Mouse (Mus musculus): ENCODE results near the gene Phactr2. TPM values are rescaled to one million over a fixed set of nuclear protein-coding genes. Genes with fewer than 3 reads are reported as not detected.
A peak's percentile ranks its signal among the peaks of the same experiment; 100 is the strongest.
"Not testable (repeated sequence)": the region's sequence is repeated elsewhere in the genome, so short reads cannot be mapped to it uniquely, and the experiment has no call there.

The Phactr2 gene
- polyA plus RNA-seq, 1 experiment from 2014 or later = 18.8 TPM

GRCm38 (mm10) chr10:13209930-13210637 is 264.1 kb downstream of the Phactr2 start:
- no peaks in the 10 kb centered on the region for H3K36me3 ChIP-seq (ENCODE audit: control insufficient read depth, insufficient read depth, low read length)
- WGBS = 71% methylated on average over 8 of the region's 8 CpGs
- no peak overlapping the region for H3K9ac ChIP-seq (ENCODE audit: low read length)
- H3K27me3 ChIP-seq (ENCODE audit: control insufficient read depth, insufficient read depth, low read length) = no peaks in the 10 kb centered on the region
- DNase-seq (ENCODE audit: low spot score) (no peak), ATAC-seq (ENCODE audit: insufficient read depth, low FRiP score, low TSS enrichment) (no peak)
- no peaks in the 10 kb centered on the region for H3K4me1 ChIP-seq (ENCODE audit: control insufficient read depth, insufficient read depth, low read length)
- no peak overlapping the region for H3K4me3 ChIP-seq (ENCODE audit: low read depth, low read length)
- H3K4me2 ChIP-seq (ENCODE audit: low read depth) = no peak overlapping the region
- H3K27ac ChIP-seq (ENCODE audit: low read depth, low read length) = no peak overlapping the region
- H3K9me3 ChIP-seq (ENCODE audit: control insufficient read depth, low read length) = no peaks in the 10 kb centered on the region

GRCm38 (mm10) chr10:13209506-13209905 is 264.7 kb downstream of the Phactr2 start:
- 67% methylated on average over 3 of the region's 3 CpGs for WGBS
- H3K4me3 ChIP-seq (ENCODE audit: low read depth, low read length) = no peak overlapping the region
- H3K9ac ChIP-seq (ENCODE audit: low read length) = no peak overlapping the region
- no peaks in the 10 kb centered on the region for H3K27me3 ChIP-seq (ENCODE audit: control insufficient read depth, insufficient read depth, low read length)
- ATAC-seq (ENCODE audit: insufficient read depth, low FRiP score, low TSS enrichment) (no peak), DNase-seq (ENCODE audit: low spot score) (no peak)
- H3K9me3 ChIP-seq (ENCODE audit: control insufficient read depth, low read length) = no peaks in the 10 kb centered on the region
- H3K27ac ChIP-seq (ENCODE audit: low read depth, low read length) = no peak overlapping the region
- H3K4me2 ChIP-seq (ENCODE audit: low read depth) = no peak overlapping the region
- no peaks in the 10 kb centered on the region for H3K4me1 ChIP-seq (ENCODE audit: control insufficient read depth, insufficient read depth, low read length)
- H3K36me3 ChIP-seq (ENCODE audit: control insufficient read depth, insufficient read depth, low read length) = no peaks in the 10 kb centered on the region

GRCm38 (mm10) chr10:13209061-13209460 is 265.2 kb downstream of the Phactr2 start:
- no peak overlapping the region for H3K27ac ChIP-seq (ENCODE audit: low read depth, low read length)
- ATAC-seq (ENCODE audit: insufficient read depth, low FRiP score, low TSS enrichment) (no peak), DNase-seq (ENCODE audit: low spot score) (no peak)
- H3K9me3 ChIP-seq (ENCODE audit: control insufficient read depth, low read length) = no peaks in the 10 kb centered on the region
- no peaks in the 10 kb centered on the region for H3K27me3 ChIP-seq (ENCODE audit: control insufficient read depth, insufficient read depth, low read length)
- WGBS = 96% methylated on average over 4 of the region's 4 CpGs
- H3K4me1 ChIP-seq (ENCODE audit: control insufficient read depth, insufficient read depth, low read length) = no peaks in the 10 kb centered on the region
- H3K4me3 ChIP-seq (ENCODE audit: low read depth, low read length) = no peak overlapping the region
- H3K4me2 ChIP-seq (ENCODE audit: low read depth) = no peak overlapping the region
- H3K9ac ChIP-seq (ENCODE audit: low read length) = no peak overlapping the region
- no peaks in the 10 kb centered on the region for H3K36me3 ChIP-seq (ENCODE audit: control insufficient read depth, insufficient read depth, low read length)

DNA sequence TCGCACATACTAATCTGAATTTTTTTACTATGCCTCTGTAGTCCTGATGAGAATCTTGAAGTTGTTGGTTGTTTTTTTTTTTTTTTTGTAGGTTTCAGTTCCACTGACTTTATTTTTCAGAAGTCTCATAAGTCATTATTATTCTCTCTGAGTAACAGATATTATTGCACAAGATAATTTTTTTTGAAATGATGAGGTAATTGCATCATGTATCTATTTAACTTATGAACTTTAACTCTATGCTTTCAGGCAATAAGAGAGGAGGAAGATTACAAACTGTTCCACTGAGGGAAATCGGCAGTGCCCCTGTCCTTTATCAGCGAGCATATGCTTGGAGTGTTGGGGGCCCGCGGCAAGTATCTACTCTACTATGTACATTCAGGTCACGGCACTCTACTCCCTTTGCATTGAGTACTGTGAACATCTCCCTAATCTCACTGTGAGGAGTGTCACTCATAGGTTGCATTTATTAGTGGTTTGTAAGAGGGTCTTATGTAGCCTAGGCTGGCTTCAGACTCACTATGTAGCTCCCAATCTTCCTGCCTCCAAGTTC is 272.4 kb downstream of the Phactr2 start:
- Histone ChIP-seq H3K4me3 (ENCODE audit: low read depth, low read length) (no peak overlapping the region), H3K27ac (ENCODE audit: low read depth, low read length) (no peak overlapping the region), H3K27me3 (ENCODE audit: control insufficient read depth, insufficient read depth, low read length) (no peaks in the 10 kb centered on the region), H3K36me3 (ENCODE audit: control insufficient read depth, insufficient read depth, low read length) (no peaks in the 10 kb centered on the region), H3K9me3 (ENCODE audit: control insufficient read depth, low read length) (no peaks in the 10 kb centered on the region), H3K4me2 (ENCODE audit: low read depth) (no peak overlapping the region), H3K4me1 (ENCODE audit: control insufficient read depth, insufficient read depth, low read length) (no peaks in the 10 kb centered on the region), H3K9ac (ENCODE audit: low read length) (no peak overlapping the region)
- no peak for ATAC-seq (ENCODE audit: insufficient read depth, low FRiP score, low TSS enrichment)
- no peak for DNase-seq (ENCODE audit: low spot score)
- 94% methylated on average over 6 of the region's 6 CpGs for WGBS

DNA sequence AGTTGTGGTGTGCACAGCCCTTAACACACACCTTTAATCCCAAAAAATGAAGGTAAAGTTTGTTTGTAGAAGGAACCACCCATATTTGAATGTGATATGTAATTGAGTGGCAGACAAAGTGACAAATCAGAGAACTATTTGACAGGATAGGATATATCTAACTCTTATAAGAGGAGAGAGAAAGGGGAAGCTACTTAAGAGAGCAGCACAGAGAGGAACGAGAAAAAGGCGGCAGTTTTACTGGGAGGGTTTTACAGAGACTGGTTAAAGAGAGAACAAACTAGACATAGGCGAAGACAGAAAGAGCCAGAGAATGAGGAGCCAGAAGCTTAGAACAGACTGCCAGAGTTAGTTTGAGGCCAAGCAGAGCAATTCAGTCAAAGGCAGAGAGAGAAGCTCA is 273.4 kb downstream of the Phactr2 start:
- no peak overlapping the region for H3K4me3 ChIP-seq (ENCODE audit: low read depth, low read length)

DNA sequence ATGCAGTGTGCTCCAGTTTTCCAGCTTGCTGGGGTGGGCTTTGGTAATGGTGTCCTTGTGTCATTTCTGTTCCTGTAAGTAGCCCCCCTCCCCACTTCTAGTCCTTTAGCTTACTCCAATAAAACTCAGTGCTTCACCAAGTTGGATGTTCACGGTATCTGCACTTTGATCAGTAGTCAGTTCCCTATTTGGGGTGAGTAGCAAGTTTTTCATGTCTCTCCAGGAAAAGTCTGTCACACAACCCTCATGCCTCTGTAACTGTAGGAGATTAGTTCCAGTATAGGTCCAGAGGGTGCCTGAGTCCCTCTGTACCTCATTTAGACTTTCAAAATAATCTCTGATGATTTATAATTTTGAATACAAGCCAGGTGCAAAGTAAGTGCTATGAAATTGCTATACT is 275.0 kb downstream of the Phactr2 start:
- no peaks in the 10 kb centered on the region for H3K4me1 ChIP-seq (ENCODE audit: control insufficient read depth, insufficient read depth, low read length)
- no peak for ATAC-seq (ENCODE audit: insufficient read depth, low FRiP score, low TSS enrichment)
- H3K36me3 ChIP-seq (ENCODE audit: control insufficient read depth, insufficient read depth, low read length) = no peaks in the 10 kb centered on the region
- no peak overlapping the region for H3K9ac ChIP-seq (ENCODE audit: low read length)
- no peaks in the 10 kb centered on the region for H3K9me3 ChIP-seq (ENCODE audit: control insufficient read depth, low read length)
- no peak for DNase-seq (ENCODE audit: low spot score)
- H3K27me3 ChIP-seq (ENCODE audit: control insufficient read depth, insufficient read depth, low read length) = no peaks in the 10 kb centered on the region
- WGBS = 89% methylated on average over 1 of the region's 1 CpGs
- no peak overlapping the region for H3K4me3 ChIP-seq (ENCODE audit: low read depth, low read length)
- H3K27ac ChIP-seq (ENCODE audit: low read depth, low read length) = no peak overlapping the region
- no peak overlapping the region for H3K4me2 ChIP-seq (ENCODE audit: low read depth)

More for the DNA sequence above, 273.4 kb downstream of the Phactr2 start:
- H3K27ac ChIP-seq (ENCODE audit: low read depth, low read length) = no peak overlapping the region
- ATAC-seq (ENCODE audit: insufficient read depth, low FRiP score, low TSS enrichment) = no peak
- H3K36me3 ChIP-seq (ENCODE audit: control insufficient read depth, insufficient read depth, low read length) = no peaks in the 10 kb centered on the region
- no peak overlapping the region for H3K9ac ChIP-seq (ENCODE audit: low read length)
- H3K9me3 ChIP-seq (ENCODE audit: control insufficient read depth, low read length) = no peaks in the 10 kb centered on the region
- no peaks in the 10 kb centered on the region for H3K27me3 ChIP-seq (ENCODE audit: control insufficient read depth, insufficient read depth, low read length)
- no peak for DNase-seq (ENCODE audit: low spot score)
- no peaks in the 10 kb centered on the region for H3K4me1 ChIP-seq (ENCODE audit: control insufficient read depth, insufficient read depth, low read length)
- 91% methylated on average over 3 of the region's 3 CpGs for WGBS
- no peak overlapping the region for H3K4me2 ChIP-seq (ENCODE audit: low read depth)

- no peak overlapping the region for H3K4me3 ChIP-seq (ENCODE audit: low read depth, low read length)
- WGBS = 81% methylated on average over 8 of the region's 8 CpGs
- no peak overlapping the region for H3K4me2 ChIP-seq (ENCODE audit: low read depth)
- DNase-seq (ENCODE audit: low spot score) = no peak
- no peaks in the 10 kb centered on the region for H3K36me3 ChIP-seq (ENCODE audit: control insufficient read depth, insufficient read depth, low read length)
- H3K4me1 ChIP-seq (ENCODE audit: control insufficient read depth, insufficient read depth, low read length) = peaks cover 3% of the 10 kb centered on the region; the same call in 1 of the 2 replicates
- no peak for ATAC-seq (ENCODE audit: insufficient read depth, low FRiP score, low TSS enrichment)
- no peaks in the 10 kb centered on the region for H3K9me3 ChIP-seq (ENCODE audit: control insufficient read depth, low read length)
- H3K27ac ChIP-seq (ENCODE audit: low read depth, low read length) = no peak overlapping the region
- no peak overlapping the region for H3K9ac ChIP-seq (ENCODE audit: low read length)
- no peaks in the 10 kb centered on the region for H3K27me3 ChIP-seq (ENCODE audit: control insufficient read depth, insufficient read depth, low read length)
Measured at GRCm38 (mm10) chr10:13196872-13197507, 277.2 kb downstream of the Phactr2 start.

DNA sequence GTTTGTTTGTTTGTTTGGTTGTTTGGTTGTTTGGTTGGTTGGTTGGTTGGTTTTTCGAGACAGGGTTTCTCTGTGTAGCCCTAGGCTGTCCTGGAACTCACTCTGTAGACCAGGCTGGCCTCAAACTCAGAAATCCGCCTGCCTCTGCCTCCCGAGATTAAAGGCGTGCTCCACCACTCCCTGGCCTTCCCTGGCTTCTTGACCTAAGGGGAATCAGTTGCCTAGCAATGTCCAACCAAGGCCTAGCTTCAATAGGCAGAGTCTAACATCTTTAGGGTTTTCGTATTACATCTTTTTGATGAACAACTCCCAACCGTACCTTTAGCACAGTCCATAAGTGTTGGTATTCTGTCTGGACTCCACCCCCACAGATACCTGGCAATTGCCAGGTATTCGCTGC is 280.7 kb downstream of the Phactr2 start:
- not testable (repeated sequence) for H3K4me1 ChIP-seq (ENCODE audit: control insufficient read depth, insufficient read depth, low read length); H3K9me3 ChIP-seq (ENCODE audit: control insufficient read depth, low read length); H3K4me3 ChIP-seq (ENCODE audit: low read depth, low read length); H3K9ac ChIP-seq (ENCODE audit: low read length); H3K36me3 ChIP-seq (ENCODE audit: control insufficient read depth, insufficient read depth, low read length); H3K27ac ChIP-seq (ENCODE audit: low read depth, low read length); DNase-seq (ENCODE audit: low spot score); H3K27me3 ChIP-seq (ENCODE audit: control insufficient read depth, insufficient read depth, low read length)
- peak overlapping the region; percentile 70 for H3K4me2 ChIP-seq (ENCODE audit: low read depth)
- peak; percentile 18; the same call in 1 of the 2 replicates for ATAC-seq (ENCODE audit: insufficient read depth, low FRiP score, low TSS enrichment)
- 89% methylated on average over 7 of the region's 7 CpGs for WGBS
